Mouse (Mus musculus) midbrain, embryonic 12.5 days (tissue): Measurements from ENCODE around the gene Tob1. TPM values are rescaled to one million over a fixed set of nuclear protein-coding genes. Genes with fewer than 3 reads are reported as not detected.

Experiments used
- ATAC-seq: fragments of 200-750 bp; cut with Nextera tagmentation; 2 replicates; pipeline ENCODE4 v1.8.0; 2017; ENCODE audit warnings: low read depth, moderate TSS enrichment, moderate library complexity; ENCODE audit not compliant: low FRiP score
- H3K27ac ChIP-seq: fragments of 300-500 bp; sonication (generic); replicated peaks from 2 replicates; pipeline ENCODE4 v1.5.1; 2016; ENCODE audit warnings: mild to moderate bottlenecking
- H3K27me3 ChIP-seq: fragments of 300-500 bp; sonication (generic); 2 replicates; pipeline ENCODE4 v1.6.1; 2016; ENCODE audit warnings: mild to moderate bottlenecking
- H3K36me3 ChIP-seq: fragments of 300-500 bp; sonication (generic); 2 replicates; pipeline ENCODE4 v1.6.1; 2016
- H3K4me1 ChIP-seq: fragments of 300-500 bp; sonication (generic); 2 replicates; pipeline ENCODE4 v1.6.1; 2016
- H3K4me2 ChIP-seq: fragments of 300-500 bp; sonication (generic); replicated peaks from 2 replicates; pipeline ENCODE4 v1.6.1; 2016; ENCODE audit warnings: mild to moderate bottlenecking, moderate library complexity
- H3K4me3 ChIP-seq: fragments of 300-500 bp; sonication (generic); 2 replicates; pipeline ENCODE4 v1.5.1; 2016; ENCODE audit warnings: mild to moderate bottlenecking
- H3K9ac ChIP-seq: fragments of 300-500 bp; sonication (generic); replicated peaks from 2 replicates; pipeline ENCODE4 v1.6.1; 2016; ENCODE audit warnings: mild to moderate bottlenecking, moderate library complexity
- H3K9me3 ChIP-seq: fragments of 300-500 bp; sonication (generic); 2 replicates; pipeline ENCODE4 v1.6.1; 2016; ENCODE audit warnings: mild to moderate bottlenecking
- WGBS: fragments of 180-500 bp; shearing (Covaris S2); methylation state at CpG from one replicate; pipeline ENCODE4 v1.1.7; 2016; 5-methylcytosine and 5-hydroxymethylcytosine counted together
- polyA plus RNA-seq: library from polyadenylated mRNA; unstranded; fragments of >200 nt; fragmentation: Nextera tagmentation; extraction: Ambion mirVana; gene quantifications from 2 replicates; pipeline ENCODE4 v1.2.1, GENCODE M21; 2016

Gene Tob1
- polyA plus RNA-seq, 1 experiment from 2014 or later, result 36.7 TPM

DNA sequence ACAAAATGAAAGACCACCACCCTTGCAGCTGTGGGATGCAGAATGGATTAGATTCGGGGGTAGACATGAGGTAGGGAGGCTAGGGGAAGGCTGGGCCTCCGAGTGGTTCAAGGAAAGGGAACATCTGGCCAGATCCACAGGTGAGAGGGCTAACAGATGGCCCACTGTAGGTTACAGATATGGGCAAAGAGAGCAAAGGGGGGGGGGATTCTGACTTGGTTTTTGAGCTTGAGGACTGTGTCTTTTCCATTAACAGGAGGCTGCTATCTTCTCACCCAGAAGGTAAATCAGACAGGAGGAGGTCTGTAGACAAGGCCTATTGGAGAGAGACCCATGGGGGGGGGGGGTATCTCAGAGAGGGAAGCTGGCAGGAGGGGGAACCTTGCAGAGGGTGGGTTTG, 11.5 kb upstream of the Tob1 start:
- H3K36me3 ChIP-seq, result no peaks in the 10 kb centered on the region
- no peak overlapping the region for H3K4me2 ChIP-seq
- H3K9me3 ChIP-seq, result no peaks in the 10 kb centered on the region
- no peak overlapping the region for H3K27ac ChIP-seq
- no peaks in the 10 kb centered on the region for H3K27me3 ChIP-seq
- WGBS, result 83% methylated on average over 2 of the region's 2 CpGs
- no peak overlapping the region for H3K4me3 ChIP-seq
- no peak overlapping the region for H3K9ac ChIP-seq
- ATAC-seq, result no peak
- H3K4me1 ChIP-seq, result no peaks in the 10 kb centered on the region; the same call in 1 of the 2 replicates

DNA sequence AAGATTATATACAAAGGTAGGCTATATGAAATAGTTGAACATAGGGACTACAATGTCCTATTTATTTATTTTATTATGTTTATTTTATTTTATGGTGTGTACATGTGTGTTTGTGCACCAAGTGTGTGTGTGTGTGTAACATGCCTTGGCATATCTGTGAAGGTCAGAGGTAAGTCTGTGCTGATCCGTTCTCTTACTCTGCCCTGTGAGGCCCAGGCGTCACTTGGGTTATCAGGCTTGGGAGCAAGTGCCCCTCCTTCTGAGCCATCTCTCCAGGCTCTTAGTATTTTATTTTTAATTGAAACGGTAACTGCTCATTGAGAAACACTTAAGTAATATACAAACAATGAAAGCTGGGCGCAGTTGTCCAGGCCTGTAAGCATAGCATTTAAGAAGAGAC, 10.8 kb upstream of the Tob1 start:
- no peak overlapping the region for H3K4me3 ChIP-seq
- 83% methylated on average over 4 of the region's 4 CpGs for WGBS

DNA sequence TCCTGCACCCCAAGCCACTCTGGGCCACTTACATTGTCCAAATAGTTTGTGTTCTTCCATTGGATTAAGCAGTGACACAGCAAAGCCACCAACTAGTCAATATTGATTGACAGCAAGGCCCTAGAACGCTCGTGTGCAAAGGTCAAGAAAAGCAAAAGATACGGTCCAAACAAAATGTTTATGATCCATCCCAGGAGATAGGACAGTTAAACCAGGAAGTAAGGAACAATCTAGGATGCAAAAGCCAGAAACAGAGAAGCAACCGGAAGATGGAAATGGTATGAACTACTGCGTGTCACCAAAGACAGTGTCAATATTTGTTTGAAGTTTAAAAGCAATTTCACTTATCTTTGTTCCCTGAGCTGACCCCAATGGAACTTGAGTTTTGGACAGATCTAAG, 9.1 kb upstream of the Tob1 start:
- no peak for ATAC-seq

More for the DNA sequence above, 10.8 kb upstream of the Tob1 start:
- Histone ChIP-seq H3K27me3 (no peaks in the 10 kb centered on the region), H3K9me3 (no peaks in the 10 kb centered on the region), H3K4me2 (no peak overlapping the region), H3K36me3 (no peaks in the 10 kb centered on the region), H3K9ac (no peak overlapping the region), H3K4me1 (no peaks in the 10 kb centered on the region), H3K27ac (no peak overlapping the region)
- ATAC-seq, result no peak

DNA sequence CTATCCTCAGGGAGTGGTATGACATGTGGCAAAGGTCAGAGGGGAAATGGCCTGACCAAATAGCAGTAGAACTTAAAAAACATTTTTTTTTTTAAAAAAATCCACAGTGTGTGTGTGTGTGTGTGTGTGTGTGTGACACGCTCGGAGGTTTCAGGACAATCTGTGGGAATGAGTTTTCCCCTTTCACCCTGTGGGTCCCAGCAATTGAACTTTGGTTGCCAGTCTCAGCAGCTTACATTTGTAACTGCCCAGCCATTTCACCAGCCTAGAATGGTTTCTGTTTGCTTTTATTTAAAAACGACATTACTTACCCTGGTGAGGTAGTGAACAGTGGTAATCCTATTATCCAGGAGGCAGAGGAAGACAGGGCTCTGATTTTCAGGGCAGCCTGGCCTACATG, 8.2 kb upstream of the Tob1 start:
- H3K27ac ChIP-seq, result no peak overlapping the region
- ATAC-seq, result no peak
- H3K27me3 ChIP-seq, result no peaks in the 10 kb centered on the region
- no peak overlapping the region for H3K4me3 ChIP-seq
- H3K9ac ChIP-seq, result no peak overlapping the region
- no peaks in the 10 kb centered on the region for H3K36me3 ChIP-seq
- peaks cover 10% of the 10 kb centered on the region; the same call in 1 of the 2 replicates for H3K4me1 ChIP-seq
- H3K4me2 ChIP-seq, result no peak overlapping the region
- 49% methylated on average over 3 of the region's 3 CpGs for WGBS
- no peaks in the 10 kb centered on the region for H3K9me3 ChIP-seq

More for the DNA sequence above, 9.1 kb upstream of the Tob1 start:
- H3K36me3 ChIP-seq, result no peaks in the 10 kb centered on the region
- H3K4me3 ChIP-seq, result no peak overlapping the region
- 89% methylated on average over 5 of the region's 5 CpGs for WGBS
- no peaks in the 10 kb centered on the region for H3K27me3 ChIP-seq
- no peak overlapping the region for H3K27ac ChIP-seq
- H3K9me3 ChIP-seq, result no peaks in the 10 kb centered on the region
- H3K4me2 ChIP-seq, result no peak overlapping the region
- peaks cover 10% of the 10 kb centered on the region; the same call in 1 of the 2 replicates for H3K4me1 ChIP-seq
- H3K9ac ChIP-seq, result no peak overlapping the region

DNA sequence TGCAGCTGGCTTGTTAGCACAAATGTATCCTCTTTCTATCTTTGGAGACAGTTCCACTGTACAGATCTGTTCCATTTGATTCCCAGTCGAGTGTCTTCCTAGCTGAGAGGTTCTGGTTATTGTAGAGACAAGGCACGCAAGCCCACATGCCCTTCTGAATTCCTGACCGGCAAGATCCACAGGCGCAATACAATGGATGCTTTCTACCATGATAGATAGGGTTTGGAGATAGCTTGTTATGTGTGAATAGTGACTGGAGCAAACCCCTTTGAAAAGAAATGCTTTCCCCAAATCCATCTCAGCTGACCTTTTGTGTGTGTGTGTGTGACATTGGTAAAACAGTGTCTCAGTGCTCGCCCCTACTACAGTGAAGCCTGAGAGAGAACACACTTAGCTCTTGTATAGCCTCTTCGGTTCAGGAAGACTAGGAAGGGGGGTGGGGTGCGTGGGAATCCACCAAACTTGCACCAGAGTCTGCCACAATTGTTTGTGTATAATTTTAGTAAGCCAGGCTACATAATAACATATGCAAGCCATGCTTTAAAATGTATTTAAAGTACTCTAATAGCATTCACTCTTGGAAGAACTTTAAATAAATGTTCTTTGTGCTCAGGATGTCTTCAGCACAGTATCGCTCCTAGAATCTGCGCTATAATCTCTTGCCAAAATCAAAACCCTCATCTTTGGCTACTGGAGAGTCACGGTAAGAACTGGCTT, 4.7 kb upstream of the Tob1 start:
- H3K36me3 ChIP-seq, result no peaks in the 10 kb centered on the region
- no peak for ATAC-seq
- H3K27me3 ChIP-seq, result no peaks in the 10 kb centered on the region
- no peak overlapping the region for H3K4me2 ChIP-seq
- no peak overlapping the region for H3K9ac ChIP-seq
- H3K9me3 ChIP-seq, result no peaks in the 10 kb centered on the region
- H3K4me1 ChIP-seq, result peaks cover 13% of the 10 kb centered on the region; the same call in 1 of the 2 replicates
- WGBS, result 60% methylated on average over 10 of the region's 10 CpGs
- H3K27ac ChIP-seq, result no peak overlapping the region
- no peak overlapping the region for H3K4me3 ChIP-seq

DNA sequence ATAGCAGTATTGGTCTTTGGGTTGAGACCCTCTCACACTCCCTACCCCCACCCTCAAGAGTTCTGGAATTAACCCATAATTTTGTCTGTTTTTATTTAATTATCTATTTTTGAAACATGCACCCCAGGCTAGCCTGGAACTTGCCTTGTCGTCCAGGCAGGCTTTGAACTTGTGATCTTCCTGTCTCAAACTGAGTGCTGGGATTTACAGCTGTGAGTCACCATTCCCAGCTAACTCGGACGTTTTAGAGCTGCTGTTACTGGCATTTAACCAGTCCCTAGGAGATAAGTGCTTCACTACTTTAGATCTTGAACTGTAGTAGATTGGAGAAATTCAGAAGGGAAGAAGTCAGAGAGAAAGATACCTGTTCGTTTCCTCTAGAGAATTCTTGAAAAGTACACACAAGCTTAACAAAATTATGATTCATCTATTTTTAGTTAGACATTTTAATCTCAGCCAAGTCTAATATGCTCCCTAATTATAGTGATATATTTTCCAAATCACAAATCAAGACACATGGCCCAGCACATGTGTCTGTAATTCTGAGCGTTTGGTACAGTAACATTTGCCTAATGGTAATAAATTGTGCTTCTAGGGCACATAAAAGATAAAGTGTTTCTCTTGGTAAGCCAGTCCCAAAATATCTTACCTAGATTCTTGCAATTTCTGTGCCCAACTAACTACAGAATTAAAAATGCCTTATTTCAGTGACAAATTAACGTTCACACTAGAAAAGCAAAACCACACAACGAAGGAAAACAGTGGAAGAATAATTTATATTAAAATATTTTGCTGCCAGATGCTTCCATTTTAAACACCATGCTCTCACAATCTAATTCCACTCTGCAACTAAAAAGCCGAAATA, 2.2 kb upstream of the Tob1 start:
- H3K4me1 ChIP-seq, result peaks cover 28% of the 10 kb centered on the region
- no peak for ATAC-seq
- 57% methylated on average over 8 of the region's 8 CpGs for WGBS
- H3K4me2 ChIP-seq, result no peak overlapping the region; the same call in 1 of the 2 replicates
- H3K9me3 ChIP-seq, result no peaks in the 10 kb centered on the region
- no peak overlapping the region for H3K9ac ChIP-seq
- no peaks in the 10 kb centered on the region for H3K27me3 ChIP-seq
- H3K27ac ChIP-seq, result no peak overlapping the region; the same call in 1 of the 2 replicates
- peaks cover 5% of the 10 kb centered on the region for H3K36me3 ChIP-seq
- H3K4me3 ChIP-seq, result no peak overlapping the region

DNA sequence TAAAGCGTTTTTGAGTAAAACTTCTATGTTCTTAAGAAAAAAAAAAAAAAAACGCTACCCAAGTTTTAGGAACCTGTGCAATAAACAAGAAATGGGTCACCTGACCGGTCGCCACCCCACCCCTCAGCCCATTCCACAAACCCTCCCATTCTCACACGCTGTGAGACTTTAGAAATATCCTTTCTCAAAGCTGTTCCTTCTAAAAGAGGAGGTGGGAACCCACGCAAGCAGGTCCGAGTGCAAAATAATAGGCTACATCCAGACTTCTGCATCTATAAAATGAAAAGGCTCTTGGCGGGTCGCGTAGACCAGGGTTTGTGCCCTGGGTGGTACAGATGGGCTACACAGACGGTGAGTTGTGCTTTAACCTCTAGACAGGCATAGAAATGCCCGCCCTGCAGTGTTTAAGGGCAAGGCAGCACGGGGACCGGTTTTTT, 1.5 kb upstream of the Tob1 start:
- 3% methylated on average over 14 of the region's 14 CpGs for WGBS
- Histone ChIP-seq H3K36me3 (peaks cover 10% of the 10 kb centered on the region), H3K9ac (peak overlapping the region; percentile 61; the same call in 1 of the 2 replicates), H3K27ac (peak overlapping the region; percentile 99), H3K4me1 (peaks cover 32% of the 10 kb centered on the region), H3K4me2 (peak overlapping the region; percentile 95), H3K27me3 (no peaks in the 10 kb centered on the region), H3K4me3 (peak overlapping the region; percentile 86), H3K9me3 (no peaks in the 10 kb centered on the region)
- ATAC-seq, result no peak

DNA sequence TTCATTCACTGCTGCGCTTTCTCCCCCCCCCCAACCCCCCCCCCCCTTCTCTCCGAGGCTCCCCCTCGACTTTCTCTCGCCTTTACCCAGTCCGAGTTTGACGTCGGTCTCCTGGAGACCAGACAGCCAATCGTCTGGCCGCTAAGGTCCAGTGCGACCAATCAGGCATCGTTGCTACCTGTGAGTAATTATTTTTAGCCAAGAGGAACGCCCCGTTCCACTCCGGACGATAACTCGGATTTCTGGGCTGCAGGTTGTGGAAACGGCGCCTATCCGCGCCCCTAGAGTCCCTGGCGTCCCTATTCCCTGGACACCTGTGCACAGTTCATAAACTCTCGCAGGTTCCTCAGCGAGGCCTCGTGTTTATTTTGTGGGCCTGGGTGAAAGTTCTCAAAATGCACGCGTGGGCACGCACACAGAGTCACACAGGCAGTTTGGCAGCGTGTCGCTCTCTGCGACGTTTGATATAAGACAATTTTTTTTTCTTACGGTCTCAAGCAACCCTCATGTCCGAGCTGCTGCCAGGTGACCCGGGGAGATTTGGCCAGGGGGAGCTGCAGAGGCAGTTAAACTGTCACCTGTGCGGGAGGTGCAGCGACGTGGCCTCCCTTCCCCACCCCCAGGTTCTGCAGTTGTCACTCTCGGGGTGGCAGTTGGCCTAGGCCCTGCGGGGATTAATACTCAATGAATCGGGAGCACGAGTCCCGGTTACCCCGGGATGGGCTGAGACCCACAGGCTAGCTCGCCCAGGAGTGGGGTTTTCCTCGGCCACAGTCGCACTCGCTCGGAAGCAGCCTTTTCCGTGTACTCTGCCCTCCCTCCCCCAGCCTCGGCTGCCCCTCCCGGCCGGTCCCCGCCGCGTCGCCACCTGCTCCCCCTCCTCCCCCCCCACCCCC, 815 bp upstream of the Tob1 start:
- Histone ChIP-seq H3K4me2 (peak overlapping the region; percentile 95), H3K27ac (peak overlapping the region; percentile 99), H3K9ac (peak overlapping the region; percentile 66), H3K9me3 (no peaks in the 10 kb centered on the region), H3K4me1 (peaks cover 33% of the 10 kb centered on the region), H3K4me3 (peak overlapping the region; percentile 86), H3K36me3 (peaks cover 10% of the 10 kb centered on the region), H3K27me3 (no peaks in the 10 kb centered on the region)
- ATAC-seq, result peak; percentile 71
- under 1% methylated on average over 47 of the region's 56 CpGs for WGBS

DNA sequence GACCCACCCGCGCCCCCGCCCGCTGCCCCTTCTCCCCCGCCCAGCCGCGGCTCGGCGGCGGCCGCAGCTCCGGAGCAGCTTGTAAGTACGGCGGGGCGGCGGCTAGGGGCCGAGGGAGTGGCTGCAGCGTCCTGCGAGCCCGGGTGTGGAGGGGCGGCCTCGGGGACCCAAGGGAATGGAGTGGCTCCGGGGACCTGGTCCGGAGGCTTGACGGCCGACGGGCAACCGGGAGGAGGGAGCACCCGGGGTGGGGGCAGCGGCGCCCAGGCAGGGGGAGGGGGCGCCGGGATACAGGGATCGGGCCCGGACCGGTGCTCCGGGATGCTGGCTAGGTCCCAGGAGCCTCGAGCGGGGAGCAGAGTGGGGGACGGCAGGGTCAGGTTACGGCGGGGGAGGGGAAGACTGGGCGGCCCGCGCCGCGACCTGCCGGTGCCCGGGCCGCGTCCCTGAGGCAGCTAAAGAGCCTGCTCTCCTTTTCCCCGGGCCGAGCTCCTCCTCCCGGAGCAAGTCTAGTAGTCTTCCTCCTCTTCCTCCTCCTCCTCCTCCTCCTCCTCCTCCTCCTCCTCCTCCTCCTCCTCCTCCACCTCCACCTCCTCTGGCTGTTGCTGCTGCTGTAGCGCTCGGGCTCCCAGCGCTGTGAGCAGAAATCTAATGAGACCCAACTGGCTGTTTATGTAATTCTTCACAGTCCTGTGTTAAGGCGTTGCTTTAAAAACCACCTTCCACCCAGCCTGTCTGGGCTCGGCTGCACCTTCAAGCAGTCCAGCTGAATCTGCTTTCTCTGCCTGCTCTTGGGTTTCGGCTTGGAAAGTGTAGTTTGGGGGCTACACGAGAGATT, 616 bp downstream of the Tob1 start:
- under 1% methylated on average over 47 of the region's 61 CpGs for WGBS
- Histone ChIP-seq H3K9ac (peak overlapping the region; percentile 99), H3K27me3 (no peaks in the 10 kb centered on the region), H3K36me3 (peaks cover 10% of the 10 kb centered on the region), H3K27ac (peak overlapping the region; percentile 99), H3K4me1 (peaks cover 29% of the 10 kb centered on the region), H3K4me2 (peak overlapping the region; percentile 61), H3K9me3 (no peaks in the 10 kb centered on the region), H3K4me3 (peak overlapping the region; percentile 86)
- peak; percentile 28 for ATAC-seq

DNA sequence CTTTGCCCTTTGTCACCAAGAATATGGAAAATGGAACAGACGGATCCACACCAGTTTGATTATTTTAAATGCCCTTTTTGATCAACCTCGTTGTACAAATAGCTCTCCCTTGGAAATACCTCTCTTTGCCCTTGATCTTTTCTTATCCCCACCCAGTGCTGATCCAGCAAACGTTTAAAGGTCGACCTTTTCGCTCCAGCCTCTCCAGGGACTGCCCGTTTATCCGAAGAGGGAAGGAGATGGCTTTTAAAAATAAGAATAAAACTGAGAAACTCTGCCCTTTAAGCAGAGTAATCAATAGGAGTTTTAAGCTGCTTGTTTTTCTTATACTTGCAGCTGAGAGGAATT, 1.2 kb downstream of the Tob1 start:
- Histone ChIP-seq H3K36me3 (peaks cover 10% of the 10 kb centered on the region), H3K4me3 (peak overlapping the region; percentile 86), H3K9ac (peak overlapping the region; percentile 99), H3K4me2 (peak overlapping the region; percentile 61), H3K27ac (peak overlapping the region; percentile 99), H3K27me3 (no peaks in the 10 kb centered on the region), H3K9me3 (no peaks in the 10 kb centered on the region), H3K4me1 (peaks cover 29% of the 10 kb centered on the region)
- ATAC-seq, result no peak
- 1% methylated on average over 7 of the region's 7 CpGs for WGBS

DNA sequence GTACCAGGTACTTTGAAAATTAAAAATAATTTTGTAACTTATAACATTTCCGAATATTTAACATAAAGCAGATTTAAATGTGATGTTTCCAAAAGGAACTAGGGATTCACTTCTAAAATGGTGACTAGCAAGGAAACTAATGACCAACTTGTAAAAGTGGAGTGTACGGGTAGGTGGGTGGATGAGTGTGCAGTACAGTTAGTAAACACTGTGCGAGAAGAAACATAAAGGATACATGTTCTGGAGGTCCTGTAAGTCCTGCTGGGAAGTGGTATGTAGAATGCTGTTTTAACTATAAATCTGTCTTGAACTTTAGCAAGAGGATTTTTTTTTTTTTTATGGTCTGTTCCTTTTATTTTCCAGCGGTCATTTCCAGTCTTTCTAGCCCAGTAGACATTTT, 1.7 kb downstream of the Tob1 start:
- Histone ChIP-seq H3K4me3 (peak overlapping the region; percentile 86), H3K4me1 (peaks cover 29% of the 10 kb centered on the region), H3K4me2 (peak overlapping the region; percentile 61), H3K9me3 (no peaks in the 10 kb centered on the region), H3K27me3 (no peaks in the 10 kb centered on the region), H3K36me3 (peaks cover 10% of the 10 kb centered on the region), H3K27ac (no peak overlapping the region), H3K9ac (peak overlapping the region; percentile 99)
- no peak for ATAC-seq
- 73% methylated on average over 4 of the region's 4 CpGs for WGBS
